Mouse (Mus musculus): ENCODE data around the gene Med27.

DNA sequence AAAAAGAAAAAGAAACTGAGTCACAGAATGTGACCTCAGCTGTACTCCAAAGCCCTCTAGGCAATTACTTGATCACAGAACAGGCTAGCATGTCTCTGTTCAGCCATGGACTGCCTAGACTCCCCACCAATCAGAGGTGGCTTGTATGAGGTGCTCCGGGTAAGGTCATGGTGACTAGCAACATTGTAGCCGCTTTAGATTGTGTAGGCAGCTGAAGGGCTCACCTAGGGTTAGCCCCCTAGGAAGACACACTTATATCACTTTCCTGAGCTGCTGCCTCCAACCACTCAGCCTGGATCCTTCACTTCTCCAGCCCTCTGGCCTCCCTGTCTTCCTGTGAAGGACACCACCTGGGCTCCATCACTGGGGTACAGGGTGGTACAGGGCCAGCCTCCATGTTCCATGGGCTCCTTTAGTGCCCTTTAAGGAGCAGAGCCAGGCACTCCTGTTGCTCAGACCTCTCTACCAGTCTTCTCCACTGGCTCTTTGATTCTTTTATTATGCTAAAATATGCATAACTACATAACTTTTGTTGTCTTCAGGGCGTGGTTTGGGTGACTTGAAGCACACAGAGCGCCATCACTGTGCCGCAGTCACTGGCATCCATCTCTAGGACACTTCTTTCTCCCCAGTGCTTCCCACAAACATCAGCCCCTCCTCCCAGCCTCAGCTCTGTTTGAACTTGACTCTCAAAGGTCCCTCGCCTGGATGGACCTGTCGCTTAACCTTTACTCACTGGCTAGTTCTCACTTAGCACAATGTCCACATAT, 205.4 kb downstream of the Med27 start:
- TF ChIP-seq CTCF (conservative IDR thresholded peaks at IDR 0.05 in 1 of 2, IDR thresholded peaks at IDR 0.05 in 1 of 2; ENCODE audit: low read depth in 2 of 2, low read length in 2 of 2) = no peak
- no peak for TF ChIP-seq POLR2AphosphoS2 (IDR thresholded peaks at IDR 0.05; ENCODE audit: low read depth, low read length)
- no peak for TF ChIP-seq ELF1 (IDR thresholded peaks at IDR 0.05; ENCODE audit: low read depth, low read length)
- no peak for TF ChIP-seq HCFC1 (IDR thresholded peaks at IDR 0.05; ENCODE audit: low read depth, low read length)
- no peak for TF ChIP-seq ZNF384 (IDR thresholded peaks at IDR 0.05; ENCODE audit: low read depth, low read length)
- TF ChIP-seq EP300 (IDR thresholded peaks at IDR 0.05; ENCODE audit: low read length) = no peak
- TF ChIP-seq MXI1 (IDR thresholded peaks at IDR 0.05; ENCODE audit: low read depth, low read length) = no peak
- TF ChIP-seq SIN3A (IDR thresholded peaks at IDR 0.05; ENCODE audit: low read length) = no peak
- no peak for TF ChIP-seq SMC3 (IDR thresholded peaks at IDR 0.05; ENCODE audit: low read depth, low read length)

Measured in CH12.LX (cell line).